Mouse (Mus musculus) G1E (cell line): ENCODE results near the gene Unc93b1.

ENCODE experiments used
- CTCF ChIP-seq: IDR thresholded peaks from 2 replicates; pipeline ENCODE4 v1.5.1; 2012; ENCODE audit warnings: low read depth, low read length, inconsistent platforms, mixed read lengths
- TAL1 ChIP-seq: conservative IDR thresholded peaks from 2 replicates; pipeline ENCODE4 v1.6.1; 2012; ENCODE audit warnings: low read depth, low read length, inconsistent platforms, mixed read lengths

DNA sequence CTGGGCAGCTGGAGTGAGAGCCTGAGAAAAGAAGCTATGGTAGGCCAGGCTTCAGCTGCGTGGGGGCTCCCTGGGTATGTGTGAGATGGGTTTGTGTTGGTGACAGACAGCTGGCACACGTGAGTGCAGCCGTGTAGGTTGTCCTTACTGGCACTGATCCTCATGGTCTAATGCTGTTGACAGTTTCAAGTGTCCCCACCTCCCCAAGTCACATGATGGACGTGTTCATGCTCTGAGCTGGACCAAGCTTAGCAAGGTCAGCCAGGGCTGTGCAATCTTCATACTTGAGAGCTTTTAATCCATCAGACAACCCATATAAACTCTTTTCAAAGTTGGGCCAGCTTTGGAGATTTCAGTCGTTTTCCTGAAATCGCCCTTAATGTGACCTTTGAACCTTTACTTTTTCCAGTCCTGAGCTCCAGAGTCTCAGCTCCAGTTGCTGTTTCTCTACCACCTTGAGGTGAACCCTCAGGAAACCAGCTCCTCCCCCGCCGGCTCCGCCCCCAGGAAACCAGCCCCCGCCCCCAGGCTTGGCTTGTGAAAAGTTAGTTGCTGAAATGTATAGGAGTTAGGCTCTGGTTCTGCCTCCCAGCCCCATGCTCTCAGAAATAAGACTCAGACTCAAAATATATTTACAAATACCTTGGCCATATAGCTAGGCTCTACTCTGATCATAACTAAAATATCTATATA lies 11.0 kb downstream of the Unc93b1 start:
- TF ChIP-seq CTCF (no peak), TAL1 (no peak)
